Mouse (Mus musculus) lung, postnatal 0 days (tissue): Measurements from ENCODE around the gene Ino80d. TPM values are rescaled to one million over a fixed set of nuclear protein-coding genes. Genes with fewer than 3 reads are reported as not detected.

Experiments
- ATAC-seq: fragments of 200-750 bp; cut with Nextera tagmentation; 2 replicates; pipeline ENCODE4 v1.8.0; 2017; ENCODE audit warnings: moderate library complexity
- DNase-seq: peaks from one replicate; pipeline ENCODE4 v3.0.0-alpha.2; 2016; ENCODE audit warnings: low spot score
- H3K27ac ChIP-seq: fragments of 300-500 bp; sonication (generic); 2 replicates; pipeline ENCODE4 v1.5.1; 2014; ENCODE audit warnings: antibody characterized with exemption, mild to moderate bottlenecking, low read length, mixed read lengths
- H3K27me3 ChIP-seq: fragments of 300-500 bp; sonication (generic); replicated peaks from 2 replicates; pipeline ENCODE4 v1.6.1; 2014; ENCODE audit warnings: low read length, mixed read lengths; ENCODE audit not compliant: insufficient read depth
- H3K36me3 ChIP-seq: fragments of 300-500 bp; sonication (generic); 2 replicates; pipeline ENCODE4 v1.6.1; 2014; ENCODE audit warnings: low read length, mixed read lengths; ENCODE audit not compliant: insufficient read depth
- H3K4me1 ChIP-seq: fragments of 300-500 bp; sonication (generic); 2 replicates; pipeline ENCODE4 v1.6.1; 2014; ENCODE audit warnings: antibody characterized with exemption, low read depth, low read length, mixed read lengths; ENCODE audit not compliant: insufficient read depth
- H3K4me2 ChIP-seq: fragments of 300-500 bp; sonication (generic); replicated peaks from 2 replicates; pipeline ENCODE4 v1.6.1; 2014; ENCODE audit warnings: low read depth, mild to moderate bottlenecking, low read length, moderate library complexity, mixed read lengths
- H3K4me3 ChIP-seq: fragments of 300-500 bp; sonication (generic); 2 replicates; pipeline ENCODE4 v1.5.1; 2014; ENCODE audit warnings: low read depth, low read length
- H3K9ac ChIP-seq: fragments of 300-500 bp; sonication (generic); replicated peaks from 2 replicates; pipeline ENCODE4 v1.6.1; 2014; ENCODE audit warnings: low read depth, mild to moderate bottlenecking
- H3K9me3 ChIP-seq: fragments of 300-500 bp; sonication (generic); 2 replicates; pipeline ENCODE4 v1.6.1; 2016; ENCODE audit warnings: low read length, mixed read lengths
- CTCF ChIP-seq: IDR thresholded peaks from 2 replicates; pipeline ENCODE4 v1.5.1; 2016; ENCODE audit warnings: antibody characterized with exemption, mild to moderate bottlenecking
- EP300 ChIP-seq: IDR thresholded peaks from 2 replicates; pipeline ENCODE4 v1.6.1; 2016; ENCODE audit warnings: antibody characterized with exemption, mild to moderate bottlenecking, control low read depth
- WGBS: fragments of 180-500 bp; shearing (Covaris S2); extraction: QIAGEN DNeasy Blood & Tissue Kit; methylation state at CpG from one replicate; pipeline ENCODE4 v1.1.7; 2014; 5-methylcytosine and 5-hydroxymethylcytosine counted together
- polyA plus RNA-seq: library from polyadenylated mRNA; unstranded; fragments of >200 nt; fragmentation: Nextera tagmentation; extraction: Ambion mirVana; gene quantifications from 2 replicates; pipeline ENCODE4 v1.2.1, GENCODE M21; 2015

Ino80d gene
- polyA plus RNA-seq, 1 experiment from 2014 or later: 7.5 TPM

GRCm38 (mm10) chr1:62987561-62987960 lies 126.9 kb downstream of the Ino80d start:
- peaks cover 4% of the 10 kb centered on the region; the same call in 1 of the 2 replicates for H3K4me1 ChIP-seq
- H3K4me2 ChIP-seq: no peak overlapping the region
- no peaks in the 10 kb centered on the region for H3K9me3 ChIP-seq
- H3K27me3 ChIP-seq: no peaks in the 10 kb centered on the region
- no peak overlapping the region for H3K27ac ChIP-seq
- ATAC-seq (no peak), DNase-seq (no peak)
- H3K9ac ChIP-seq: no peak overlapping the region
- H3K36me3 ChIP-seq: no peaks in the 10 kb centered on the region
- no peak overlapping the region for H3K4me3 ChIP-seq
- no peak for TF ChIP-seq EP300
- TF ChIP-seq CTCF: no peak
- WGBS: 61% methylated on average over 2 of the region's 2 CpGs

GRCm38 (mm10) chr1:62986267-62986666 lies 128.2 kb downstream of the Ino80d start:
- H3K27ac ChIP-seq: no peak overlapping the region
- 0 out of 2 replicates have a peak, but pooled peaks have one; percentile 25 for ATAC-seq
- no peak overlapping the region for H3K9ac ChIP-seq
- no peaks in the 10 kb centered on the region for H3K36me3 ChIP-seq
- H3K27me3 ChIP-seq: no peaks in the 10 kb centered on the region
- H3K4me1 ChIP-seq: peaks cover 4% of the 10 kb centered on the region; the same call in 1 of the 2 replicates
- WGBS: 15% methylated on average over 7 of the region's 7 CpGs
- peak; percentile 80 for TF ChIP-seq CTCF
- TF ChIP-seq EP300: no peak
- H3K9me3 ChIP-seq: no peaks in the 10 kb centered on the region
- DNase-seq: peak; percentile 72
- H3K4me2 ChIP-seq: peak overlapping the region; percentile 38
- peak overlapping the region; percentile 18; the same call in 1 of the 2 replicates for H3K4me3 ChIP-seq

GRCm38 (mm10) chr1:62984566-62984965 lies 129.9 kb downstream of the Ino80d start:
- WGBS: 33% methylated on average over 11 of the region's 11 CpGs
- peak overlapping the region; percentile 16; the same call in 1 of the 2 replicates for H3K4me3 ChIP-seq
- peak; percentile 59 for DNase-seq
- H3K36me3 ChIP-seq: no peaks in the 10 kb centered on the region
- H3K27ac ChIP-seq: no peak overlapping the region
- H3K9ac ChIP-seq: no peak overlapping the region
- ATAC-seq: peak; percentile 67; the same call in 1 of the 2 replicates
- H3K4me2 ChIP-seq: peak overlapping the region; percentile 48
- TF ChIP-seq CTCF (peak; percentile 78), EP300 (no peak)
- no peaks in the 10 kb centered on the region for H3K9me3 ChIP-seq
- H3K27me3 ChIP-seq: no peaks in the 10 kb centered on the region
- peaks cover 4% of the 10 kb centered on the region; the same call in 1 of the 2 replicates for H3K4me1 ChIP-seq

- H3K4me1 ChIP-seq: no peaks in the 10 kb centered on the region
- H3K9me3 ChIP-seq: no peaks in the 10 kb centered on the region
- TF ChIP-seq EP300 (no peak), CTCF (no peak)
- H3K27ac ChIP-seq: no peak overlapping the region
- no peaks in the 10 kb centered on the region for H3K36me3 ChIP-seq
- no peak for ATAC-seq
- no peaks in the 10 kb centered on the region for H3K27me3 ChIP-seq
- H3K4me3 ChIP-seq: no peak overlapping the region
- no peak overlapping the region for H3K9ac ChIP-seq
- H3K4me2 ChIP-seq: no peak overlapping the region
- 31% methylated on average over 3 of the region's 3 CpGs for WGBS
- no peak for DNase-seq
These were observed 137.7 kb downstream of the Ino80d start for GRCm38 (mm10) chr1:62976742-62977141.

DNA sequence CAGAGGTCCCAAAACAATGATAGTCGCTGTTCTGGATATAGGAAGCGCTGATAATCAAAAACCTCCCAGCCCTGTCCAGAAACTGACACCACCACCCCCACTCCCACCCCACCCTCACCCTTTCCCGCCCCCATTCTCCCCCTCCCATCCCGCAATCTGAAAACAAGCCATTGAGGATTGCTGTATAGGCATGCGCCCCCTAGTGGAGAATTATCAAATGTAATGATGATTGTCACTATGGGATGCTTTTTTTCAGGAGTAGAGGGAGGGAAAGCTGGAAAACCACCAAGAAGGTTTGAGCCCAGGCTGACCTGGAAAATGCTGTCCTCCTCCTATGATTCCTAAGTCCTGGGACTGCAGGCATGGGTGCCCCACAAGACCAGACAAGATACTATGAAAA lies 147.6 kb downstream of the Ino80d start:
- H3K4me3 ChIP-seq: no peak overlapping the region
- DNase-seq: peak; percentile 61
- H3K27me3 ChIP-seq: no peaks in the 10 kb centered on the region
- no peaks in the 10 kb centered on the region for H3K9me3 ChIP-seq
- 0 out of 2 replicates have a peak overlapping the region, but pooled peaks have one; percentile 11 for H3K4me2 ChIP-seq
- 20% methylated on average over 5 of the region's 5 CpGs for WGBS
- TF ChIP-seq CTCF (peak; percentile 75), EP300 (no peak)
- no peaks in the 10 kb centered on the region for H3K4me1 ChIP-seq
- ATAC-seq: no peak
- no peak overlapping the region for H3K9ac ChIP-seq
- H3K36me3 ChIP-seq: no peaks in the 10 kb centered on the region
- H3K27ac ChIP-seq: no peak overlapping the region

- ATAC-seq (peak; percentile 91), DNase-seq (peak; percentile 88)
- Histone ChIP-seq H3K27me3 (no peaks in the 10 kb centered on the region), H3K4me1 (no peaks in the 10 kb centered on the region), H3K27ac (no peak overlapping the region), H3K9ac (no peak overlapping the region), H3K4me2 (no peak overlapping the region), H3K36me3 (no peaks in the 10 kb centered on the region), H3K4me3 (no peak overlapping the region), H3K9me3 (no peaks in the 10 kb centered on the region)
- 11% methylated on average over 6 of the region's 6 CpGs for WGBS
- peak; percentile 99 for TF ChIP-seq CTCF
- no peak for TF ChIP-seq EP300
These were observed 150.2 kb downstream of the Ino80d start for GRCm38 (mm10) chr1:62964291-62964690.
